Mouse (Mus musculus) G1E (cell line): ENCODE data around the gene Cbx7. TPM values are rescaled to one million over a fixed set of nuclear protein-coding genes. Genes with fewer than 3 reads are reported as not detected.

Experiments used
- ATAC-seq: 2 replicates; pipeline ENCODE4 v1.8.0; 2016; ENCODE audit warnings: mild to moderate bottlenecking; ENCODE audit not compliant: insufficient number of reproducible peaks, poor library complexity, low FRiP score, severe bottlenecking; ENCODE audit errors: extremely low read depth
- DNase-seq: peaks from one replicate; pipeline ENCODE4 v3.0.0; 2012; ENCODE audit warnings: low spot score
- H3K27me3 ChIP-seq: 2 replicates; pipeline ENCODE4 v1.6.1; 2012; ENCODE audit warnings: mild to moderate bottlenecking, low read length, inconsistent platforms; ENCODE audit not compliant: insufficient read depth
- H3K36me3 ChIP-seq: replicated peaks from 2 replicates; pipeline ENCODE3; 2012; ENCODE audit warnings: mild to moderate bottlenecking, inconsistent platforms
- H3K4me1 ChIP-seq: 2 replicates; pipeline ENCODE4 v1.6.1; 2012; ENCODE audit warnings: low read depth, low read length, inconsistent platforms, mixed read lengths; ENCODE audit not compliant: insufficient read depth
- H3K4me3 ChIP-seq: 2 replicates; pipeline ENCODE4 v1.5.1; 2012; ENCODE audit warnings: low read depth, mild to moderate bottlenecking, inconsistent platforms, low read length, moderate library complexity, mixed read lengths
- H3K9me3 ChIP-seq: replicated peaks from 2 replicates; pipeline ENCODE4 v1.6.1; 2012; ENCODE audit warnings: inconsistent platforms
- CTCF ChIP-seq: IDR thresholded peaks from 2 replicates; pipeline ENCODE4 v1.5.1; 2012; ENCODE audit warnings: low read depth, low read length, inconsistent platforms, mixed read lengths
- GATA1 ChIP-seq: IDR thresholded peaks from 2 replicates; pipeline ENCODE4 v1.6.1; 2012; ENCODE audit warnings: borderline replicate concordance, low read length, inconsistent platforms, mixed read lengths
- GATA2 ChIP-seq: IDR thresholded peaks from 2 replicates; pipeline ENCODE4 v1.6.1; 2012; ENCODE audit warnings: low read depth, low read length, inconsistent platforms, borderline replicate concordance
- POLR2AphosphoS5 ChIP-seq: IDR thresholded peaks from 2 replicates; pipeline ENCODE4 v1.6.1; 2012; ENCODE audit warnings: low read depth, low read length, inconsistent platforms; ENCODE audit not compliant: insufficient replicate concordance
- TAL1 ChIP-seq: conservative IDR thresholded peaks from 2 replicates; pipeline ENCODE4 v1.6.1; 2012; ENCODE audit warnings: low read depth, low read length, inconsistent platforms, mixed read lengths
- polyA plus RNA-seq: library from polyadenylated mRNA; stranded (reverse); fragments of >175 nt; gene quantifications from 2 replicates; pipeline ENCODE4 v1.2.3, GENCODE M21; 2012
- total RNA-seq, 2 experiments: library from RNA; stranded (forward) in 1 of 2; stranded (reverse) in 1 of 2; fragments of 200-1000 nt in 1 of 2; fragments of >200 nt in 1 of 2; fragmentation: Nextera tagmentation in 1 of 2; gene quantifications; 2 replicates each; pipeline ENCODE4 v1.2.3; 2014 to 2017

The Cbx7 gene
- total and polyA plus RNA-seq, 3 experiments, result 2.7 to 9.5 (median 8.4) TPM

- Histone ChIP-seq H3K4me1 (peaks cover 41% of the 10 kb centered on the region), H3K27me3 (no peaks in the 10 kb centered on the region), H3K4me3 (no peak overlapping the region), H3K9me3 (no peaks in the 10 kb centered on the region), H3K36me3 (peaks cover 26% of the 10 kb centered on the region)
- DNase-seq (no peak), ATAC-seq (no peak)
- no peak for TF ChIP-seq GATA1
- no peak for TF ChIP-seq GATA2
- TF ChIP-seq CTCF, result no peak
- no peak for TF ChIP-seq POLR2AphosphoS5
These were observed 76.6 kb downstream of the Cbx7 start for GRCm38 (mm10) chr15:79894343-79894742.

- Histone ChIP-seq H3K9me3 (no peaks in the 10 kb centered on the region), H3K36me3 (peaks cover 22% of the 10 kb centered on the region), H3K4me1 (peaks cover 41% of the 10 kb centered on the region), H3K27me3 (no peaks in the 10 kb centered on the region), H3K4me3 (no peak overlapping the region; the same call in 1 of the 2 replicates)
- ATAC-seq (no peak), DNase-seq (no peak)
- TF ChIP-seq CTCF (no peak), TAL1 (no peak)
These were observed 77.1 kb downstream of the Cbx7 start for GRCm38 (mm10) chr15:79893824-79894123.

DNA sequence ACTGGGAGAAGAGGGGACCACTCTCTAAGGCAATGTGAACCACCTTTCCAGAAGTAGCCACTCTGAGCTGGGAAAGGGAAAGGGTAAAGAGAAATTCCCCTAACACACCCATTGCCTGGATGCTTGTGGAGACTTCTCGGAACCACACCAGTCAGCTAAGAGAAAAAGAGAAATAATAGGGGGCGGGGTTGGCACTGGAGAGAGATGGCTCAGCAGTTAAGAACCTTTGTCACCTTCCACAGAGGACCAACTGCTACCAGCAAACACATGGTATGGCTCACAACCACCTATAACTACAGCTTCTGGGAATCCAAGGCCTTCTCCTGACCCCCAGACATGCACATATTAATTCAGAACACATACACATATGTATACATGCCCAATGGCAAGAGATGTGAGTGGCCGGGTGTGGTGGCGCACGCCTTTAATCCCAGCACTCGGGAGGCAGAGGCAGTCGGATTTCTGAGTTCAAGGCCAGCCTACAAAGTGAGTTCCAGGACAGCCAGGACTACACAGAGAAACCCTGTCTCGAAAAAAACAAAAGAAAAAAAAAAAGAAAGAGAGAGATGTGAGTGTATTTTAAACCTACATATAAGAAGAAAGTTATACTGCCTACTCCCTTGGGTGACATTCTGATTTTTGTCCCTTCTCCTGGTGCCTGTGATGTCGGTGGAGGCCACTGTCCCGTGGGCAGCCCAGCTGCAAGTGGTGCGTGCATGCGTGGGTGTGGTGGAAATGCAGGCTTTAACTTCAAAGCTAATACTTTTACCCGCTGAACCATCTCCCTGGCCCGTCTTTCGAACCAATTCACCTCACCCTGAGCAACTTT, 77.7 kb downstream of the Cbx7 start:
- H3K4me3 ChIP-seq, result peak overlapping the region; percentile 76
- DNase-seq, result no peak
- peaks cover 17% of the 10 kb centered on the region for H3K36me3 ChIP-seq
- no peaks in the 10 kb centered on the region for H3K9me3 ChIP-seq
- no peak for ATAC-seq
- TF ChIP-seq GATA2 (no peak), POLR2AphosphoS5 (no peak)
- H3K27me3 ChIP-seq, result no peaks in the 10 kb centered on the region
- H3K4me1 ChIP-seq, result peaks cover 41% of the 10 kb centered on the region

DNA sequence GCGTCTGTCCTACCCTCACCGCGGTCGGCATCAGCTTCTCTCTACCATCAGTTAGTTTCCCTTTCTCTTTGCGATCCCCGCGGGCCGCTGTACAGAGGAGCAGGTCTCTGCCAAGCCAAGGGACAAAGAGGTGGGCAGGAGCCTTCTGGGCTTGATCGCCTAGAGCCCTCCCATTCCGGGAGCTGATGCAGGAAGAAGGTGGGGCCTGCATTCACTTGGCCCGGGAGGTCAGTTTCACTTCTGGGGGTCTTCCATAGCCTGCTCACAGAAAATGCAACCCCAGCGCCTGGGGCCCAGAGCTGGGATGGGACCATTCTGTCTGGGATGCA, 78.7 kb downstream of the Cbx7 start:
- Histone ChIP-seq H3K4me1 (peaks cover 41% of the 10 kb centered on the region), H3K4me3 (peak overlapping the region; percentile 76), H3K9me3 (no peaks in the 10 kb centered on the region), H3K27me3 (no peaks in the 10 kb centered on the region), H3K36me3 (peaks cover 6% of the 10 kb centered on the region)
- DNase-seq (peak; percentile 38), ATAC-seq (peak; percentile 40; the same call in 1 of the 2 replicates)
- TF ChIP-seq POLR2AphosphoS5, result no peak
- TF ChIP-seq GATA2, result no peak
- TF ChIP-seq CTCF, result no peak
- no peak for TF ChIP-seq TAL1
- no peak for TF ChIP-seq GATA1

- H3K27me3 ChIP-seq, result no peaks in the 10 kb centered on the region
- peaks cover 41% of the 10 kb centered on the region for H3K4me1 ChIP-seq
- H3K9me3 ChIP-seq, result no peaks in the 10 kb centered on the region
- DNase-seq (peak; percentile 39), ATAC-seq (peak; percentile 45; the same call in 1 of the 2 replicates)
- H3K4me3 ChIP-seq, result peak within 1 kb of the TSS; percentile 76
- H3K36me3 ChIP-seq, result peaks cover 4% of the 10 kb centered on the region
- no peak for TF ChIP-seq GATA1
- TF ChIP-seq CTCF, result 0 out of 2 replicates have a peak, but pooled peaks have one; percentile 44
These were observed 79.3 kb downstream of the Cbx7 start, which contains the start of gene Apobec3 for GRCm38 (mm10) chr15:79891436-79892212. Apobec3 (plus strand) TSS chr15:79891659.

DNA sequence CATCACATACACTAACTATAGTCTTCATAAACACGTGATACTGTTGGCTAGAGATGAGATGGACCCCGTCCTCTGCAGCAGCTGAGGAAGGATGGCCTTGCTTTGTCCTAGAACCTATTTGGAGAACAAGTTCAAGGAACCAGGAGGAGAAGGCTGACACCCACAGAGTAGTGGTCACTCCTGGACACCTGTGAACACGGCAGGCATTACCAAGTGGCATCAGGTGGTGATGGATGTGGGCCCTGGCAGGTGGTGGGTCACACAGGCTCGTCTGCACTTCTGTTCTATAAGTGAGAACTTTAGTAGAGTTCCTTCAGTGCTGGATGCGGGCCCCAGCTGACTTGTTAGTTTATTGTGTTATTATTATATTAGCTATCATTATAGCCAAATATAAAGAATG, 86.1 kb downstream of the Cbx7 start:
- H3K36me3 ChIP-seq, result no peaks in the 10 kb centered on the region
- H3K27me3 ChIP-seq, result peaks cover 25% of the 10 kb centered on the region
- H3K4me1 ChIP-seq, result peaks cover 3% of the 10 kb centered on the region; the same call in 1 of the 2 replicates
- TF ChIP-seq TAL1 (no peak), GATA2 (no peak), CTCF (no peak), GATA1 (no peak), POLR2AphosphoS5 (no peak)
- H3K4me3 ChIP-seq, result no peak overlapping the region
- DNase-seq, result no peak
- no peak for ATAC-seq
- no peaks in the 10 kb centered on the region for H3K9me3 ChIP-seq

- Histone ChIP-seq H3K4me1 (peaks cover 3% of the 10 kb centered on the region; the same call in 1 of the 2 replicates), H3K4me3 (peak overlapping the region; percentile 37; the same call in 1 of the 2 replicates), H3K36me3 (no peaks in the 10 kb centered on the region), H3K27me3 (peaks cover 28% of the 10 kb centered on the region), H3K9me3 (no peaks in the 10 kb centered on the region)
- DNase-seq, result peak; percentile 27
- no peak for ATAC-seq
- no peak for TF ChIP-seq GATA2
- no peak for TF ChIP-seq POLR2AphosphoS5
- no peak for TF ChIP-seq GATA1
- no peak for TF ChIP-seq CTCF
- TF ChIP-seq TAL1, result no peak
These were observed 87.5 kb downstream of the Cbx7 start for GRCm38 (mm10) chr15:79883352-79883822.
